Mouse (Mus musculus): ENCODE measurements around the gene Epb41l3. TPM values are rescaled to one million over a fixed set of nuclear protein-coding genes. Genes with fewer than 3 reads are reported as not detected.

The Epb41l3 gene
- polyA plus RNA-seq, 1 experiment from 2014 or later, result 91.8 TPM

GRCm38 (mm10) chr17:69199827-69200226 lies 124.3 kb downstream of the Epb41l3 start:
- no peaks in the 10 kb centered on the region for H3K27me3 ChIP-seq
- no peak overlapping the region for H3K27ac ChIP-seq (replicated peaks)
- no peak overlapping the region for H3K4me2 ChIP-seq
- no peak for ATAC-seq (ENCODE audit: low FRiP score, low read depth)
- 86% methylated on average over 6 of the region's 6 CpGs for WGBS
- H3K36me3 ChIP-seq, result no peaks in the 10 kb centered on the region
- no peak overlapping the region for H3K9ac ChIP-seq
- peaks cover under 1% of the 10 kb centered on the region; the same call in 1 of the 2 replicates for H3K4me1 ChIP-seq (replicated peaks)
- no peaks in the 10 kb centered on the region for H3K9me3 ChIP-seq
- H3K4me3 ChIP-seq, result no peak overlapping the region

GRCm38 (mm10) chr17:69200936-69201335 lies 125.5 kb downstream of the Epb41l3 start:
- Histone ChIP-seq H3K4me3 (no peak overlapping the region), H3K36me3 (no peaks in the 10 kb centered on the region), H3K9me3 (no peaks in the 10 kb centered on the region), H3K9ac (no peak overlapping the region), H3K27ac (replicated peaks) (no peak overlapping the region), H3K4me1 (replicated peaks) (no peaks in the 10 kb centered on the region), H3K4me2 (no peak overlapping the region), H3K27me3 (no peaks in the 10 kb centered on the region)
- no peak for ATAC-seq (ENCODE audit: low FRiP score, low read depth)
- 95% methylated on average over 8 of the region's 8 CpGs for whole genome bisulfite sequencing

- ATAC-seq (ENCODE audit: low FRiP score, low read depth), result no peak
- Histone ChIP-seq H3K4me1 (replicated peaks) (peaks cover 14% of the 10 kb centered on the region), H3K9ac (no peak overlapping the region), H3K4me2 (no peak overlapping the region), H3K36me3 (peaks cover 7% of the 10 kb centered on the region; the same call in 1 of the 2 replicates), H3K9me3 (no peaks in the 10 kb centered on the region), H3K27ac (replicated peaks) (no peak overlapping the region), H3K27me3 (no peaks in the 10 kb centered on the region), H3K4me3 (no peak overlapping the region)
- 89% methylated on average over 5 of the region's 5 CpGs for WGBS
Observed at GRCm38 (mm10) chr17:69205282-69205999, 130.0 kb downstream of the Epb41l3 start.

- Histone ChIP-seq H3K27ac (replicated peaks) (no peak overlapping the region), H3K36me3 (peaks cover 12% of the 10 kb centered on the region), H3K9me3 (no peaks in the 10 kb centered on the region), H3K4me2 (0 out of 2 replicates have a peak overlapping the region, but pooled peaks have one; percentile 3), H3K9ac (no peak overlapping the region), H3K4me1 (replicated peaks) (peaks cover 14% of the 10 kb centered on the region), H3K27me3 (no peaks in the 10 kb centered on the region), H3K4me3 (no peak overlapping the region)
- WGBS, result 30% methylated on average over 15 of the region's 15 CpGs
- peak; percentile 62; the same call in 1 of the 2 replicates for ATAC-seq (ENCODE audit: low FRiP score, low read depth)
Observed at GRCm38 (mm10) chr17:69207562-69208312, 132.3 kb downstream of the Epb41l3 start.

GRCm38 (mm10) chr17:69211065-69211464 lies 135.6 kb downstream of the Epb41l3 start:
- peaks cover 19% of the 10 kb centered on the region for H3K36me3 ChIP-seq
- H3K9me3 ChIP-seq, result no peaks in the 10 kb centered on the region
- H3K4me2 ChIP-seq, result no peak overlapping the region
- H3K9ac ChIP-seq, result no peak overlapping the region
- no peaks in the 10 kb centered on the region for H3K27me3 ChIP-seq
- H3K27ac ChIP-seq (replicated peaks), result no peak overlapping the region
- ATAC-seq (ENCODE audit: low FRiP score, low read depth), result no peak
- peaks cover 14% of the 10 kb centered on the region for H3K4me1 ChIP-seq (replicated peaks)
- no peak overlapping the region for H3K4me3 ChIP-seq

GRCm38 (mm10) chr17:69216120-69216519 lies 140.6 kb downstream of the Epb41l3 start:
- no peak overlapping the region for H3K9ac ChIP-seq
- no peaks in the 10 kb centered on the region for H3K4me1 ChIP-seq (replicated peaks)
- no peak overlapping the region for H3K4me3 ChIP-seq
- H3K27ac ChIP-seq (replicated peaks), result no peak overlapping the region
- H3K27me3 ChIP-seq, result no peaks in the 10 kb centered on the region
- peaks cover 7% of the 10 kb centered on the region; the same call in 1 of the 2 replicates for H3K36me3 ChIP-seq
- ATAC-seq (ENCODE audit: low FRiP score, low read depth), result no peak
- no peak overlapping the region for H3K4me2 ChIP-seq
- no peaks in the 10 kb centered on the region for H3K9me3 ChIP-seq
- WGBS, result 97% methylated on average over 3 of the region's 3 CpGs

GRCm38 (mm10) chr17:69220849-69221248 lies 145.4 kb downstream of the Epb41l3 start:
- no peaks in the 10 kb centered on the region for H3K36me3 ChIP-seq
- H3K4me3 ChIP-seq, result no peak overlapping the region
- 79% methylated on average over 7 of the region's 7 CpGs for WGBS
- no peak overlapping the region for H3K27ac ChIP-seq (replicated peaks)
- H3K9ac ChIP-seq, result no peak overlapping the region
- ATAC-seq (ENCODE audit: low FRiP score, low read depth), result no peak
- no peaks in the 10 kb centered on the region for H3K27me3 ChIP-seq
- H3K9me3 ChIP-seq, result no peaks in the 10 kb centered on the region
- H3K4me2 ChIP-seq, result no peak overlapping the region
- H3K4me1 ChIP-seq (replicated peaks), result peaks cover 9% of the 10 kb centered on the region; the same call in 1 of the 2 replicates

GRCm38 (mm10) chr17:69221377-69221776 lies 145.9 kb downstream of the Epb41l3 start:
- H3K36me3 ChIP-seq, result no peaks in the 10 kb centered on the region
- no peak for ATAC-seq (ENCODE audit: low FRiP score, low read depth)
- 73% methylated on average over 6 of the region's 6 CpGs for WGBS
- H3K4me2 ChIP-seq, result no peak overlapping the region
- peaks cover 9% of the 10 kb centered on the region; the same call in 1 of the 2 replicates for H3K4me1 ChIP-seq (replicated peaks)
- H3K9me3 ChIP-seq, result no peaks in the 10 kb centered on the region
- H3K4me3 ChIP-seq, result no peak overlapping the region
- H3K27me3 ChIP-seq, result no peaks in the 10 kb centered on the region
- H3K27ac ChIP-seq (replicated peaks), result no peak overlapping the region
- no peak overlapping the region for H3K9ac ChIP-seq

- no peak for ATAC-seq (ENCODE audit: low FRiP score, low read depth)
- no peak overlapping the region; the same call in 1 of the 2 replicates for H3K27ac ChIP-seq (replicated peaks)
- no peaks in the 10 kb centered on the region for H3K9me3 ChIP-seq
- H3K4me3 ChIP-seq, result no peak overlapping the region
- H3K27me3 ChIP-seq, result no peaks in the 10 kb centered on the region
- WGBS, result 37% methylated on average over 10 of the region's 10 CpGs
- H3K36me3 ChIP-seq, result no peaks in the 10 kb centered on the region
- H3K4me2 ChIP-seq, result no peak overlapping the region
- no peak overlapping the region for H3K9ac ChIP-seq
- H3K4me1 ChIP-seq (replicated peaks), result peaks cover 13% of the 10 kb centered on the region
Observed at GRCm38 (mm10) chr17:69221966-69222692, 146.6 kb downstream of the Epb41l3 start.

- ATAC-seq (ENCODE audit: low FRiP score, low read depth), result no peak
- H3K4me1 ChIP-seq (replicated peaks), result peaks cover 37% of the 10 kb centered on the region
Observed at GRCm38 (mm10) chr17:69225996-69226395, 150.5 kb downstream of the Epb41l3 start.

GRCm38 (mm10) chr17:69227426-69228014 lies 152.0 kb downstream of the Epb41l3 start:
- ATAC-seq (ENCODE audit: low FRiP score, low read depth), result no peak
- 51% methylated on average over 9 of the region's 9 CpGs for WGBS
- H3K27ac ChIP-seq (replicated peaks), result no peak overlapping the region

More at GRCm38 (mm10) chr17:69225996-69226395, 150.5 kb downstream of the Epb41l3 start:
- no peak overlapping the region for H3K4me2 ChIP-seq
- 94% methylated on average over 7 of the region's 7 CpGs for WGBS
- no peak overlapping the region for H3K9ac ChIP-seq
- H3K27ac ChIP-seq (replicated peaks), result no peak overlapping the region
- no peaks in the 10 kb centered on the region for H3K27me3 ChIP-seq
- H3K9me3 ChIP-seq, result no peaks in the 10 kb centered on the region
- no peaks in the 10 kb centered on the region for H3K36me3 ChIP-seq
- H3K4me3 ChIP-seq, result no peak overlapping the region

More at GRCm38 (mm10) chr17:69227426-69228014, 152.0 kb downstream of the Epb41l3 start:
- Histone ChIP-seq H3K27me3 (no peaks in the 10 kb centered on the region), H3K9ac (no peak overlapping the region), H3K4me2 (no peak overlapping the region), H3K4me3 (no peak overlapping the region), H3K4me1 (replicated peaks) (peaks cover 41% of the 10 kb centered on the region), H3K36me3 (no peaks in the 10 kb centered on the region), H3K9me3 (no peaks in the 10 kb centered on the region)

Data from hindbrain, embryonic 15.5 days (tissue).